Mouse (Mus musculus) heart, embryonic 11.5 days (tissue): Measurements from ENCODE around the gene Tnfaip8l2. TPM values are rescaled to one million over a fixed set of nuclear protein-coding genes. Genes with fewer than 3 reads are reported as not detected.

Experiments
- ATAC-seq: fragments of 200-750 bp; cut with Nextera tagmentation; replicated peaks from 2 replicates; pipeline ENCODE4 v1.8.0; 2017; ENCODE audit warnings: moderate library complexity; ENCODE audit not compliant: insufficient number of reproducible peaks, low FRiP score, low TSS enrichment
- H3K27ac ChIP-seq: fragments of 300-500 bp; sonication (generic); 2 replicates; pipeline ENCODE4 v1.5.1; 2014; ENCODE audit warnings: mild to moderate bottlenecking, low read depth, low read length
- H3K27me3 ChIP-seq: fragments of 300-500 bp; sonication (generic); 2 replicates; pipeline ENCODE4 v1.6.1; 2014; ENCODE audit warnings: mild to moderate bottlenecking, low read length, mixed read lengths; ENCODE audit not compliant: control insufficient read depth, insufficient read depth
- H3K36me3 ChIP-seq: fragments of 300-500 bp; sonication (generic); 2 replicates; pipeline ENCODE4 v1.6.1; 2014; ENCODE audit warnings: mild to moderate bottlenecking, low read length, moderate library complexity, mixed read lengths; ENCODE audit not compliant: control insufficient read depth, insufficient read depth
- H3K4me1 ChIP-seq: fragments of 300-500 bp; sonication (generic); 2 replicates; pipeline ENCODE4 v1.6.1; 2014; ENCODE audit warnings: low read length; ENCODE audit not compliant: control insufficient read depth, insufficient read depth
- H3K4me2 ChIP-seq: fragments of 300-500 bp; sonication (generic); 2 replicates; pipeline ENCODE4 v1.6.1; 2014; ENCODE audit warnings: mild to moderate bottlenecking, moderate library complexity
- H3K4me3 ChIP-seq: fragments of 300-500 bp; sonication (generic); 2 replicates; pipeline ENCODE4 v1.5.1; 2014; ENCODE audit warnings: low read depth, low read length
- H3K9ac ChIP-seq: fragments of 300-500 bp; sonication (generic); 2 replicates; pipeline ENCODE4 v1.6.1; 2014; ENCODE audit warnings: mild to moderate bottlenecking, low read depth, low read length, moderate library complexity
- H3K9me3 ChIP-seq: fragments of 300-500 bp; sonication (generic); replicated peaks from 2 replicates; pipeline ENCODE4 v1.6.1; 2016; ENCODE audit warnings: low read length; ENCODE audit not compliant: control insufficient read depth
- whole genome bisulfite sequencing: fragments of 180-500 bp; shearing (Covaris S2); extraction: QIAGEN DNeasy Blood & Tissue Kit; methylation state at CpG from one replicate; pipeline ENCODE4 v1.1.7; 2014; ENCODE audit not compliant: insufficient replicate concordance; 5-methylcytosine and 5-hydroxymethylcytosine counted together
- polyA plus RNA-seq: library from polyadenylated mRNA; unstranded; fragments of >200 nt; fragmentation: Nextera tagmentation; extraction: Ambion mirVana; gene quantifications from 2 replicates; pipeline ENCODE4 v1.2.1, GENCODE M21; 2014

The Tnfaip8l2 gene
- polyA plus RNA-seq, result 0.79 and 1.5 TPM in 2 replicates

- WGBS, result 77% methylated on average over 10 of the region's 10 CpGs
- Histone ChIP-seq H3K4me1 (no peaks in the 10 kb centered on the region), H3K4me3 (no peak within 1 kb of the TSS), H3K4me2 (no peak within 1 kb of the TSS), H3K27me3 (peaks cover 2% of the 10 kb centered on the region; the same call in 1 of the 2 replicates), H3K27ac (no peak within 1 kb of the TSS), H3K36me3 (no peaks in the 10 kb centered on the region), H3K9me3 (no peaks in the 10 kb centered on the region), H3K9ac (no peak within 1 kb of the TSS)
- no peak for ATAC-seq
These were observed at the start of gene Tnfaip8l2 for GRCm38 (mm10) chr3:95141952-95142616. Tnfaip8l2 (minus strand) TSS chr3:95142360.

GRCm38 (mm10) chr3:95186888-95187287 lies 44.7 kb upstream of the Tnfaip8l2 start:
- no peak overlapping the region for H3K9ac ChIP-seq
- H3K4me2 ChIP-seq, result no peak overlapping the region
- H3K4me3 ChIP-seq, result no peak overlapping the region
- H3K36me3 ChIP-seq, result peaks cover 25% of the 10 kb centered on the region
- no peaks in the 10 kb centered on the region for H3K4me1 ChIP-seq
- H3K27ac ChIP-seq, result no peak overlapping the region
- no peaks in the 10 kb centered on the region for H3K9me3 ChIP-seq
- WGBS, result 92% methylated on average over 6 of the region's 6 CpGs
- no peaks in the 10 kb centered on the region for H3K27me3 ChIP-seq
- no peak for ATAC-seq

GRCm38 (mm10) chr3:95186100-95186499 lies 43.9 kb upstream of the Tnfaip8l2 start:
- 96% methylated on average over 2 of the region's 2 CpGs for WGBS
- Histone ChIP-seq H3K27me3 (no peaks in the 10 kb centered on the region), H3K9ac (no peak overlapping the region), H3K36me3 (peaks cover 25% of the 10 kb centered on the region), H3K9me3 (no peaks in the 10 kb centered on the region), H3K27ac (no peak overlapping the region), H3K4me3 (no peak overlapping the region), H3K4me1 (no peaks in the 10 kb centered on the region), H3K4me2 (no peak overlapping the region)
- ATAC-seq, result no peak

- H3K27ac ChIP-seq, result no peak overlapping the region
- ATAC-seq, result no peak
- no peaks in the 10 kb centered on the region for H3K27me3 ChIP-seq
- H3K4me3 ChIP-seq, result no peak overlapping the region
- H3K4me1 ChIP-seq, result no peaks in the 10 kb centered on the region
- no peak overlapping the region for H3K9ac ChIP-seq
- H3K9me3 ChIP-seq, result no peaks in the 10 kb centered on the region
- H3K4me2 ChIP-seq, result no peak overlapping the region
- H3K36me3 ChIP-seq, result peaks cover 24% of the 10 kb centered on the region
- WGBS, result 83% methylated on average over 9 of the region's 9 CpGs
These were observed 42.8 kb upstream of the Tnfaip8l2 start for GRCm38 (mm10) chr3:95184796-95185577.

GRCm38 (mm10) chr3:95181841-95182240 lies 39.7 kb upstream of the Tnfaip8l2 start:
- H3K9me3 ChIP-seq, result no peaks in the 10 kb centered on the region

GRCm38 (mm10) chr3:95179890-95180289 lies 37.7 kb upstream of the Tnfaip8l2 start:
- Histone ChIP-seq H3K9me3 (no peaks in the 10 kb centered on the region), H3K4me1 (no peaks in the 10 kb centered on the region), H3K27me3 (no peaks in the 10 kb centered on the region), H3K4me2 (no peak overlapping the region), H3K36me3 (no peaks in the 10 kb centered on the region; the same call in 1 of the 2 replicates), H3K4me3 (no peak overlapping the region), H3K9ac (no peak overlapping the region), H3K27ac (no peak overlapping the region)
- no peak for ATAC-seq
- 69% methylated on average over 3 of the region's 3 CpGs for WGBS

More at GRCm38 (mm10) chr3:95181841-95182240, 39.7 kb upstream of the Tnfaip8l2 start:
- 42% methylated on average over 1 of the region's 1 CpGs for WGBS
- no peak overlapping the region for H3K4me3 ChIP-seq
- no peak overlapping the region for H3K27ac ChIP-seq
- no peaks in the 10 kb centered on the region for H3K27me3 ChIP-seq
- no peak overlapping the region for H3K9ac ChIP-seq
- no peak overlapping the region for H3K4me2 ChIP-seq
- peaks cover 4% of the 10 kb centered on the region for H3K36me3 ChIP-seq
- no peak for ATAC-seq
- no peaks in the 10 kb centered on the region for H3K4me1 ChIP-seq

- WGBS, result 78% methylated on average over 5 of the region's 5 CpGs
- H3K27me3 ChIP-seq, result no peaks in the 10 kb centered on the region; the same call in 1 of the 2 replicates
- no peak overlapping the region for H3K27ac ChIP-seq
These were observed 36.8 kb upstream of the Tnfaip8l2 start for GRCm38 (mm10) chr3:95178948-95179347.

GRCm38 (mm10) chr3:95177583-95177982 lies 35.4 kb upstream of the Tnfaip8l2 start:
- 70% methylated on average over 6 of the region's 6 CpGs for WGBS
- no peaks in the 10 kb centered on the region for H3K36me3 ChIP-seq
- no peak overlapping the region for H3K4me3 ChIP-seq
- H3K4me2 ChIP-seq, result no peak overlapping the region
- no peaks in the 10 kb centered on the region for H3K4me1 ChIP-seq
- no peak overlapping the region for H3K9ac ChIP-seq
- H3K27me3 ChIP-seq, result peaks cover 10% of the 10 kb centered on the region
- no peak overlapping the region for H3K27ac ChIP-seq
- no peaks in the 10 kb centered on the region for H3K9me3 ChIP-seq
- ATAC-seq, result no peak

More at GRCm38 (mm10) chr3:95178948-95179347, 36.8 kb upstream of the Tnfaip8l2 start:
- H3K4me3 ChIP-seq, result no peak overlapping the region
- no peaks in the 10 kb centered on the region; the same call in 1 of the 2 replicates for H3K36me3 ChIP-seq
- no peaks in the 10 kb centered on the region for H3K4me1 ChIP-seq
- no peak overlapping the region for H3K4me2 ChIP-seq
- no peak for ATAC-seq
- H3K9me3 ChIP-seq, result no peaks in the 10 kb centered on the region
- no peak overlapping the region for H3K9ac ChIP-seq
